Mouse (Mus musculus): Measurements from ENCODE around the gene Arhgef28. TPM values are rescaled to one million over a fixed set of nuclear protein-coding genes. Genes with fewer than 3 reads are reported as not detected.

The Arhgef28 gene
- polyA plus RNA-seq, 1 experiment from 2014 or later, result 10.8 TPM

- Histone ChIP-seq H3K9ac (ENCODE audit: low read length) (no peak overlapping the region), H3K27me3 (ENCODE audit: control insufficient read depth, insufficient read depth, low read length) (peaks cover 11% of the 10 kb centered on the region), H3K9me3 (ENCODE audit: control insufficient read depth, low read length) (no peaks in the 10 kb centered on the region), H3K4me2 (ENCODE audit: low read length) (no peak overlapping the region), H3K36me3 (ENCODE audit: control insufficient read depth, insufficient read depth, low read length) (0 out of 2 replicates have a peak, but pooled peaks cover 4% of the 10 kb centered on the region), H3K4me3 (ENCODE audit: control insufficient read depth in 1 of 2, insufficient read depth in 1 of 2, low read depth in 1 of 2, low read length in 2 of 2) (no peak overlapping the region), H3K27ac (replicated peaks in 1 of 2; ENCODE audit: control insufficient read depth in 1 of 2, insufficient read depth in 1 of 2, low read depth in 2 of 2, low read length in 2 of 2) (no peak overlapping the region), H3K4me1 (ENCODE audit: control insufficient read depth in 2 of 2, insufficient read depth in 2 of 2, low read length in 2 of 2) (peaks cover 0 to 3% of the 10 kb centered on the region in 2 experiments; a peak in 2 of 4 replicates)
- ATAC-seq (ENCODE audit: insufficient number of reproducible peaks, insufficient read depth, low FRiP score, low read depth), result no peak
- 79% methylated on average over 4 of the region's 4 CpGs for WGBS
Measured at GRCm38 (mm10) chr13:97960142-97960541, 246.1 kb downstream of the Arhgef28 start.

- peaks cover 0 to 3% of the 10 kb centered on the region in 2 experiments; a peak in 2 of 4 replicates for H3K4me1 ChIP-seq (ENCODE audit: control insufficient read depth in 2 of 2, insufficient read depth in 2 of 2, low read length in 2 of 2)
- H3K4me2 ChIP-seq (ENCODE audit: low read length), result no peak overlapping the region
- H3K27ac ChIP-seq (replicated peaks in 1 of 2; ENCODE audit: control insufficient read depth in 1 of 2, insufficient read depth in 1 of 2, low read depth in 2 of 2, low read length in 2 of 2), result no peak overlapping the region
- no peak for ATAC-seq (ENCODE audit: insufficient number of reproducible peaks, insufficient read depth, low FRiP score, low read depth)
- H3K9me3 ChIP-seq (ENCODE audit: control insufficient read depth, low read length), result no peaks in the 10 kb centered on the region
- 0 out of 2 replicates have a peak, but pooled peaks cover 4% of the 10 kb centered on the region for H3K36me3 ChIP-seq (ENCODE audit: control insufficient read depth, insufficient read depth, low read length)
- 54% methylated on average over 7 of the region's 7 CpGs for WGBS
- H3K4me3 ChIP-seq (ENCODE audit: control insufficient read depth in 1 of 2, insufficient read depth in 1 of 2, low read depth in 1 of 2, low read length in 2 of 2), result no peak overlapping the region
- no peak overlapping the region for H3K9ac ChIP-seq (ENCODE audit: low read length)
- H3K27me3 ChIP-seq (ENCODE audit: control insufficient read depth, insufficient read depth, low read length), result peaks cover 9% of the 10 kb centered on the region
Measured at GRCm38 (mm10) chr13:97959394-97959888, 246.8 kb downstream of the Arhgef28 start.

GRCm38 (mm10) chr13:97955759-97956158, 250.5 kb downstream of the Arhgef28 start:
- no peak for ATAC-seq (ENCODE audit: insufficient number of reproducible peaks, insufficient read depth, low FRiP score, low read depth)
- Histone ChIP-seq H3K4me3 (ENCODE audit: control insufficient read depth in 1 of 2, insufficient read depth in 1 of 2, low read depth in 1 of 2, low read length in 2 of 2) (no peak overlapping the region), H3K27ac (replicated peaks in 1 of 2; ENCODE audit: control insufficient read depth in 1 of 2, insufficient read depth in 1 of 2, low read depth in 2 of 2, low read length in 2 of 2) (no peak overlapping the region), H3K27me3 (ENCODE audit: control insufficient read depth, insufficient read depth, low read length) (no peaks in the 10 kb centered on the region), H3K9ac (ENCODE audit: low read length) (no peak overlapping the region), H3K4me1 (ENCODE audit: control insufficient read depth in 2 of 2, insufficient read depth in 2 of 2, low read length in 2 of 2) (peaks cover 0 to 3% of the 10 kb centered on the region in 2 experiments; a peak in 2 of 4 replicates), H3K4me2 (ENCODE audit: low read length) (no peak overlapping the region), H3K36me3 (ENCODE audit: control insufficient read depth, insufficient read depth, low read length) (peaks cover 5% of the 10 kb centered on the region; the same call in 1 of the 2 replicates), H3K9me3 (ENCODE audit: control insufficient read depth, low read length) (no peaks in the 10 kb centered on the region)
- 41% methylated on average over 9 of the region's 9 CpGs for WGBS

- Histone ChIP-seq H3K4me3 (ENCODE audit: control insufficient read depth in 1 of 2, insufficient read depth in 1 of 2, low read depth in 1 of 2, low read length in 2 of 2) (no peak overlapping the region), H3K36me3 (ENCODE audit: control insufficient read depth, insufficient read depth, low read length) (peaks cover 5% of the 10 kb centered on the region; the same call in 1 of the 2 replicates), H3K27ac (replicated peaks in 1 of 2; ENCODE audit: control insufficient read depth in 1 of 2, insufficient read depth in 1 of 2, low read depth in 2 of 2, low read length in 2 of 2) (no peak overlapping the region), H3K9ac (ENCODE audit: low read length) (no peak overlapping the region), H3K9me3 (ENCODE audit: control insufficient read depth, low read length) (no peaks in the 10 kb centered on the region), H3K4me2 (ENCODE audit: low read length) (no peak overlapping the region), H3K27me3 (ENCODE audit: control insufficient read depth, insufficient read depth, low read length) (no peaks in the 10 kb centered on the region), H3K4me1 (ENCODE audit: control insufficient read depth in 2 of 2, insufficient read depth in 2 of 2, low read length in 2 of 2) (peaks cover 0 to 3% of the 10 kb centered on the region in 2 experiments; a peak in 2 of 4 replicates)
- WGBS, result 30% methylated on average over 7 of the region's 7 CpGs
- no peak for ATAC-seq (ENCODE audit: insufficient number of reproducible peaks, insufficient read depth, low FRiP score, low read depth)
Measured at GRCm38 (mm10) chr13:97954956-97955496, 251.2 kb downstream of the Arhgef28 start.

GRCm38 (mm10) chr13:97954051-97954450, 252.2 kb downstream of the Arhgef28 start:
- Histone ChIP-seq H3K27ac (replicated peaks in 1 of 2; ENCODE audit: control insufficient read depth in 1 of 2, insufficient read depth in 1 of 2, low read depth in 2 of 2, low read length in 2 of 2) (no peak overlapping the region), H3K27me3 (ENCODE audit: control insufficient read depth, insufficient read depth, low read length) (no peaks in the 10 kb centered on the region), H3K9me3 (ENCODE audit: control insufficient read depth, low read length) (no peaks in the 10 kb centered on the region), H3K4me1 (ENCODE audit: control insufficient read depth in 2 of 2, insufficient read depth in 2 of 2, low read length in 2 of 2) (peaks cover 0 to 3% of the 10 kb centered on the region in 2 experiments; a peak in 2 of 4 replicates), H3K4me3 (ENCODE audit: control insufficient read depth in 1 of 2, insufficient read depth in 1 of 2, low read depth in 1 of 2, low read length in 2 of 2) (no peak overlapping the region), H3K9ac (ENCODE audit: low read length) (no peak overlapping the region), H3K36me3 (ENCODE audit: control insufficient read depth, insufficient read depth, low read length) (peaks cover 5% of the 10 kb centered on the region; the same call in 1 of the 2 replicates), H3K4me2 (ENCODE audit: low read length) (no peak overlapping the region)
- no peak for ATAC-seq (ENCODE audit: insufficient number of reproducible peaks, insufficient read depth, low FRiP score, low read depth)
- 66% methylated on average over 6 of the region's 6 CpGs for WGBS

- ATAC-seq (ENCODE audit: insufficient number of reproducible peaks, insufficient read depth, low FRiP score, low read depth), result no peak
- Histone ChIP-seq H3K4me1 (ENCODE audit: control insufficient read depth in 2 of 2, insufficient read depth in 2 of 2, low read length in 2 of 2) (peaks cover 0 to 3% of the 10 kb centered on the region in 2 experiments; a peak in 2 of 4 replicates), H3K9ac (ENCODE audit: low read length) (no peak overlapping the region), H3K4me3 (ENCODE audit: control insufficient read depth in 1 of 2, insufficient read depth in 1 of 2, low read depth in 1 of 2, low read length in 2 of 2) (no peak overlapping the region), H3K36me3 (ENCODE audit: control insufficient read depth, insufficient read depth, low read length) (peaks cover 5% of the 10 kb centered on the region; the same call in 1 of the 2 replicates), H3K4me2 (ENCODE audit: low read length) (no peak overlapping the region), H3K9me3 (ENCODE audit: control insufficient read depth, low read length) (no peaks in the 10 kb centered on the region), H3K27ac (replicated peaks in 1 of 2; ENCODE audit: control insufficient read depth in 1 of 2, insufficient read depth in 1 of 2, low read depth in 2 of 2, low read length in 2 of 2) (no peak overlapping the region), H3K27me3 (ENCODE audit: control insufficient read depth, insufficient read depth, low read length) (no peaks in the 10 kb centered on the region)
- 84% methylated on average over 19 of the region's 19 CpGs for WGBS
Measured at GRCm38 (mm10) chr13:97953526-97953925, 252.7 kb downstream of the Arhgef28 start.

GRCm38 (mm10) chr13:97948856-97949255, 257.4 kb downstream of the Arhgef28 start:
- Histone ChIP-seq H3K27me3 (ENCODE audit: control insufficient read depth, insufficient read depth, low read length) (no peaks in the 10 kb centered on the region), H3K36me3 (ENCODE audit: control insufficient read depth, insufficient read depth, low read length) (peaks cover 12% of the 10 kb centered on the region; the same call in 1 of the 2 replicates), H3K9me3 (ENCODE audit: control insufficient read depth, low read length) (no peaks in the 10 kb centered on the region), H3K4me1 (ENCODE audit: control insufficient read depth in 2 of 2, insufficient read depth in 2 of 2, low read length in 2 of 2) (no peaks in the 10 kb centered on the region), H3K9ac (ENCODE audit: low read length) (no peak overlapping the region), H3K27ac (replicated peaks in 1 of 2; ENCODE audit: control insufficient read depth in 1 of 2, insufficient read depth in 1 of 2, low read depth in 2 of 2, low read length in 2 of 2) (no peak overlapping the region), H3K4me2 (ENCODE audit: low read length) (no peak overlapping the region), H3K4me3 (ENCODE audit: control insufficient read depth in 1 of 2, insufficient read depth in 1 of 2, low read depth in 1 of 2, low read length in 2 of 2) (no peak overlapping the region)
- 88% methylated on average over 6 of the region's 6 CpGs for WGBS
- no peak for ATAC-seq (ENCODE audit: insufficient number of reproducible peaks, insufficient read depth, low FRiP score, low read depth)
